ENCODE assay signal across 8 mouse cellular contexts in the genomic region with DNA sequence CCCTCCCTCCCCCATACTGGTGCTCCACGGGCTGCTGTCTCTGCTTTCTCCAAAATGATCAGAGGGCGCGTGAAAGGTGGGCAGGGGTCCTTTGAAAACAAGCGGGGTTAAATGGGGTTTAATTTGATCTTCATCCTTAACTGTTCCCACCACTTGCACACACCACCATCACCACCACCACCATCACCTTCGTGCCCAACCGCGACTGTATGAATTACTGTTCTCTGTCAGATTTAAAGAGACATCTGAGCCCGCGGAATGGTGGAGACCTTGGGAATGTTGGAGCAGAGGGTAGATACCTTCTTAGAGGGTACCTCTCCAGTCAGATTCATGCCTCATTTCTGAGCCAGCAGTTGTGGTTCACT. TPM values are rescaled to one million over a fixed set of nuclear protein-coding genes. Genes with fewer than 3 reads are reported as not detected.
DNase-seq lines count a peak whose midpoint lies in the region; ATAC-seq and TF ChIP-seq lines count a peak whose summit lies in the region.

No protein-coding gene starts in this region.

- no peaks in the 10 kb centered on the region for H3K36me3 ChIP-seq in neural tube, embryonic 11.5 days (ENCODE audit: control insufficient read depth, insufficient read depth, low read length)
- H3K36me3 ChIP-seq in limb, embryonic 10.5 days, result no peaks in the 10 kb centered on the region
- H3K36me3 ChIP-seq in stomach, embryonic 14.5 days (ENCODE audit: control insufficient read depth, insufficient read depth, low read length), result no peaks in the 10 kb centered on the region

- DNase-seq in gastrocnemius, adult 2 months, result no peak
- DNase-seq in gastrocnemius, adult 18-20 months (ENCODE audit: low spot score), result no peak
- DNase-seq in neural tube, embryonic 11.5 days (ENCODE audit: low spot score), result peak; percentile 13
- DNase-seq in neural tube, embryonic 10.5 days (ENCODE audit: extremely low spot score, low spot score), result no peak
- peak; percentile 31 for DNase-seq in limb, embryonic 10.5 days (ENCODE audit: low spot score)
- DNase-seq in spleen, postnatal 36 days (ENCODE audit: low spot score in 2 of 2), result no peak
- DNase-seq in adrenal gland, postnatal 4 days (ENCODE audit: low spot score in 2 of 2), result no peak

- ATAC-seq in neural tube, embryonic 11.5 days (ENCODE audit: insufficient read depth, low FRiP score, low TSS enrichment), result no peak
- ATAC-seq in stomach, embryonic 14.5 days (ENCODE audit: insufficient number of reproducible peaks, insufficient read depth, low FRiP score, low read depth), result no peak

- H3K4me1 ChIP-seq in neural tube, embryonic 11.5 days (ENCODE audit: control insufficient read depth, insufficient read depth, low read length), result peaks cover 5% of the 10 kb centered on the region
- H3K4me1 ChIP-seq in limb, embryonic 10.5 days, result peaks cover 14% of the 10 kb centered on the region
- no peaks in the 10 kb centered on the region for H3K4me1 ChIP-seq in stomach, embryonic 14.5 days (ENCODE audit: control insufficient read depth, insufficient read depth, low read length)

- H3K9me3 ChIP-seq in neural tube, embryonic 11.5 days (ENCODE audit: control insufficient read depth, low read length), result no peaks in the 10 kb centered on the region
- H3K9me3 ChIP-seq in limb, embryonic 10.5 days (replicated peaks), result no peaks in the 10 kb centered on the region
- H3K9me3 ChIP-seq in stomach, embryonic 14.5 days (ENCODE audit: control insufficient read depth, low read depth, low read length), result no peaks in the 10 kb centered on the region

- H3K4me3 ChIP-seq in gastrocnemius, adult 2 months, result peak overlapping the region; percentile 80
- H3K4me3 ChIP-seq in neural tube, embryonic 11.5 days (ENCODE audit: low read depth, low read length), result peak overlapping the region; percentile 55
- peak overlapping the region; percentile 72 for H3K4me3 ChIP-seq in limb, embryonic 10.5 days
- peak overlapping the region; percentile 52 for H3K4me3 ChIP-seq in stomach, embryonic 14.5 days (ENCODE audit: low read depth, low read length)

- 8% methylated on average over 9 of the region's 9 CpGs for WGBS in neural tube, embryonic 11.5 days
- 10% methylated on average over 9 of the region's 9 CpGs for WGBS in limb, embryonic 10.5 days
- WGBS in stomach, embryonic 14.5 days, result 8% methylated on average over 9 of the region's 9 CpGs

- TF ChIP-seq CTCF in gastrocnemius, adult 2 months (IDR thresholded peaks at IDR 0.05), result no peak

- H3K4me2 ChIP-seq in neural tube, embryonic 11.5 days (ENCODE audit: low read depth), result peak overlapping the region; percentile 97
- H3K4me2 ChIP-seq in stomach, embryonic 14.5 days (replicated peaks; ENCODE audit: low read depth, low read length), result peak overlapping the region; percentile 98

- peak overlapping the region; percentile 56; the same call in 1 of the 2 replicates for H3K27ac ChIP-seq in gastrocnemius, adult 2 months
- H3K27ac ChIP-seq in neural tube, embryonic 11.5 days (ENCODE audit: low read depth, low read length), result no peak overlapping the region
- no peak overlapping the region for H3K27ac ChIP-seq in limb, embryonic 10.5 days
- no peak overlapping the region for H3K27ac ChIP-seq in stomach, embryonic 14.5 days (ENCODE audit: low read length)

- peaks cover 10% of the 10 kb centered on the region; the same call in 1 of the 2 replicates for H3K27me3 ChIP-seq in neural tube, embryonic 11.5 days (ENCODE audit: control insufficient read depth, insufficient read depth, low read length)
- H3K27me3 ChIP-seq in limb, embryonic 10.5 days (ENCODE audit: low read depth, poor library complexity, severe bottlenecking), result peaks cover 43% of the 10 kb centered on the region
- peaks cover 13% of the 10 kb centered on the region for H3K27me3 ChIP-seq in stomach, embryonic 14.5 days (ENCODE audit: control insufficient read depth, insufficient read depth, low read length)

- H3K9ac ChIP-seq in neural tube, embryonic 11.5 days (ENCODE audit: low read length), result no peak overlapping the region; the same call in 1 of the 2 replicates
- no peak overlapping the region for H3K9ac ChIP-seq in stomach, embryonic 14.5 days (replicated peaks; ENCODE audit: low read depth, low read length)

- intact Hi-C loops in gastrocnemius, adult 2 months (cut with DNase I), result no loop called here

RNA-seq across cellular contexts. Expression of a gene that starts 0.6 kb away (rescaled TPM):
- total RNA-seq in gastrocnemius, adult 2 months (2021), result 1 to 10 TPM; 1.3 to 4.2 TPM
- total RNA-seq in gastrocnemius, adult 18-20 months (2021), result 1 to 10 TPM; 3.1 to 3.6 TPM
- polyA plus RNA-seq in neural tube, embryonic 11.5 days (2014; fragmentation: Nextera tagmentation; extraction: Ambion mirVana), result 1.5 and 1.7 TPM in 2 replicates
- 0.13 and 0.15 TPM in 2 replicates for polyA plus RNA-seq in limb, embryonic 10.5 days (2016; fragmentation: Nextera tagmentation; extraction: Ambion mirVana)
- polyA plus RNA-seq in stomach, embryonic 14.5 days (2014; fragmentation: Nextera tagmentation; extraction: Ambion mirVana), result 0.21 and 0.27 TPM in 2 replicates
- 1 to 10 TPM in 1 of 2 experiments, under 1 TPM in 1; 0.90 to 5.9 TPM for total RNA-seq in adrenal gland, postnatal 4 days (2021)

Comparison
In these comparisons a context has a peak if more than half of its experiments do, and no peak if none do; other contexts are left out.
1. DNase-seq: peak in neural tube, embryonic 11.5 days (single experiment) and limb, embryonic 10.5 days (single experiment); none in gastrocnemius, adult 2 months (single experiment), gastrocnemius, adult 18-20 months (single experiment), neural tube, embryonic 10.5 days (single experiment), spleen, postnatal 36 days (0 of 2) and adrenal gland, postnatal 4 days (0 of 2).
2. Peak in every context shown above with its lines, with median percentiles within 50 percentile points of each other: H3K4me3 ChIP-seq.